Mouse (Mus musculus): ENCODE measurements around the gene Tnfrsf9. TPM values are rescaled to one million over a fixed set of nuclear protein-coding genes. Genes with fewer than 3 reads are reported as not detected.

Tnfrsf9 gene
- polyA plus RNA-seq, 1 experiment from 2014 or later = 0.37 TPM

DNA sequence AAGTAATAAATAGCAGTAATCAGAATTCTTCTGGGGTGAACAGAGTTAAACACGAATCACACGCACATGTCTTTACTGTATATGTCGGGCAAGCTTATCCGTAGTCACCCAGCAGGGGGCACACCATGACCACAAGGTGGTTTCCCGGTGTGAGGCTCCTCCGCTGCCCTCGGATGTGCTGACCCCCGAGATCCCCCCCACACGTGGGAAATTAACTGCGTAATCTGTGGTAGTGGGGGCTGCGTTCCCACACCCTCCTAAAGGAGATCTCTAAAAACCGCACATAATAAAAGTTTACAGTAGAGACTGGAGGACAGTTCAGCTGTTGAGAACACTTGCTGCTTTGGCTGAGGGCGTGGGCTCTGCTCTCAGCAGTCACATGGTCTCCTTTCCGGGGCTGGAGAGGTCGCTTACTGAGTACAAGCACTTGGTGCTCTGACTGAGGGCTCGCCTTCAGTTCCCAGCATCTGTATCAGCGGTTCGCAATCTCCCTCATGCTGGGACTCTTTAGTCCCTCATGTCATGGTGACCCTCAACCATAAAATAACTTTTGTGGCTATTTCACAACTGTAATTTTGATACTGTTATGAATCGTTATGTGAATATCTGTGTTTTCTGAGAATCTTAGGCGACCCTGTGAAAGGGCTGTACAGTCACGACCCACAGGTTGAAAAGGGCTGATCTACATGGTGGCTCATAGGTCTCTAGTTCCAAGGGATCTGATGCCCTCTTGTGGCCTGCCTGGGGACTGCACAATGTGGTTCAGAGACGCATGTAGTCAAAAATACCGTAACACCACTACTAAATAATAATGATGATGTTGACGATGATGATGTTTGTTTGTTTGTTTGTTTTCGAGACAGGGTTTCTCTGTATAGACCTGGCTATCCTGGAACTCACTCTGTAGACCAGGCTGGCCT, 50.5 kb downstream of the Tnfrsf9 start:
- no peaks in the 10 kb centered on the region for H3K4me1 ChIP-seq (replicated peaks)
- ATAC-seq (ENCODE audit: insufficient number of reproducible peaks, low FRiP score) = peak; percentile 51
- 10% methylated on average over 25 of the region's 25 CpGs for WGBS
- H3K4me2 ChIP-seq = peak overlapping the region; percentile 61
- no peak overlapping the region for H3K9ac ChIP-seq
- H3K4me3 ChIP-seq = peak overlapping the region; percentile 34
- H3K27me3 ChIP-seq (replicated peaks) = no peaks in the 10 kb centered on the region
- H3K27ac ChIP-seq (ENCODE audit: poor library complexity, severe bottlenecking) = no peak overlapping the region
- H3K36me3 ChIP-seq = no peaks in the 10 kb centered on the region
- no peaks in the 10 kb centered on the region for H3K9me3 ChIP-seq (replicated peaks)

- 60% methylated on average over 11 of the region's 11 CpGs for WGBS
- H3K9me3 ChIP-seq (replicated peaks) = no peaks in the 10 kb centered on the region
- H3K4me2 ChIP-seq = no peak overlapping the region
- H3K36me3 ChIP-seq = no peaks in the 10 kb centered on the region
- H3K27ac ChIP-seq (ENCODE audit: poor library complexity, severe bottlenecking) = no peak overlapping the region
- no peak overlapping the region for H3K4me3 ChIP-seq
- no peak for ATAC-seq (ENCODE audit: insufficient number of reproducible peaks, low FRiP score)
- no peak overlapping the region for H3K9ac ChIP-seq
- no peaks in the 10 kb centered on the region for H3K27me3 ChIP-seq (replicated peaks)
- H3K4me1 ChIP-seq (replicated peaks) = no peaks in the 10 kb centered on the region
Measured at GRCm38 (mm10) chr4:150965555-150965951, 51.2 kb downstream of the Tnfrsf9 start.

- H3K9me3 ChIP-seq (replicated peaks) = no peaks in the 10 kb centered on the region
- H3K4me2 ChIP-seq = no peak overlapping the region
- H3K36me3 ChIP-seq = no peaks in the 10 kb centered on the region
- no peak overlapping the region for H3K27ac ChIP-seq (ENCODE audit: poor library complexity, severe bottlenecking)
- no peak overlapping the region for H3K9ac ChIP-seq
- no peaks in the 10 kb centered on the region for H3K4me1 ChIP-seq (replicated peaks)
- H3K4me3 ChIP-seq = no peak overlapping the region
- WGBS = 15% methylated on average over 7 of the region's 7 CpGs
- H3K27me3 ChIP-seq (replicated peaks) = no peaks in the 10 kb centered on the region
- no peak for ATAC-seq (ENCODE audit: insufficient number of reproducible peaks, low FRiP score)
Measured at GRCm38 (mm10) chr4:150966556-150966955, 52.2 kb downstream of the Tnfrsf9 start.

GRCm38 (mm10) chr4:150968956-150969355, 54.6 kb downstream of the Tnfrsf9 start:
- Histone ChIP-seq H3K27me3 (replicated peaks) (no peaks in the 10 kb centered on the region), H3K9ac (no peak overlapping the region), H3K27ac (ENCODE audit: poor library complexity, severe bottlenecking) (no peak overlapping the region), H3K4me2 (no peak overlapping the region), H3K4me1 (replicated peaks) (no peaks in the 10 kb centered on the region), H3K9me3 (replicated peaks) (no peaks in the 10 kb centered on the region), H3K36me3 (no peaks in the 10 kb centered on the region), H3K4me3 (no peak overlapping the region)
- WGBS = 79% methylated on average over 8 of the region's 8 CpGs
- no peak for ATAC-seq (ENCODE audit: insufficient number of reproducible peaks, low FRiP score)

DNA sequence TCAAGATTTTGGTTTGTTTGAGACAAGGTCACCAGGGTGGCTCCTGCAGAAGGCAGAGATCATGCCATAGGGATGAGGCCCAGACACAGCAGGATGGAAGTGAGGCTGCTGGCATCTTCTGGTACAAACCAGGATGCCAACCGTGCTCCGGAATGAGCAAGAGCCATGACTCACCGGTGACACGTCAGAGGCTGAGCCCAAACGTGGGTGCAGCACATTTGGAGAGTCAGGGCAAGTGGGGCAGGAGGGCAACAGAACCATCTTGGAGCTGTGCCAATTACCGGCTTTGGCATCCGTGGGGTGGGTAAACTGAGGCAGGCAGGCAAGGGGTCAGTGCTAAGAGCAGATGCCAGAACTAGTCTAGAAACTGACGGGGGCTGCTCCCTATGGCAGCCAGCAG, 58.9 kb downstream of the Tnfrsf9 start:
- Histone ChIP-seq H3K36me3 (no peaks in the 10 kb centered on the region), H3K27me3 (replicated peaks) (no peaks in the 10 kb centered on the region), H3K9ac (no peak overlapping the region), H3K4me3 (no peak overlapping the region), H3K27ac (ENCODE audit: poor library complexity, severe bottlenecking) (no peak overlapping the region), H3K9me3 (replicated peaks) (no peaks in the 10 kb centered on the region; the same call in 1 of the 2 replicates), H3K4me2 (no peak overlapping the region), H3K4me1 (replicated peaks) (no peaks in the 10 kb centered on the region)
- no peak for ATAC-seq (ENCODE audit: insufficient number of reproducible peaks, low FRiP score)
- 76% methylated on average over 8 of the region's 8 CpGs for WGBS

GRCm38 (mm10) chr4:150975145-150975544, 60.8 kb downstream of the Tnfrsf9 start:
- no peak overlapping the region for H3K4me3 ChIP-seq
- H3K4me1 ChIP-seq (replicated peaks) = no peaks in the 10 kb centered on the region
- H3K9ac ChIP-seq = no peak overlapping the region
- H3K27ac ChIP-seq (ENCODE audit: poor library complexity, severe bottlenecking) = no peak overlapping the region
- no peaks in the 10 kb centered on the region for H3K36me3 ChIP-seq
- no peak for ATAC-seq (ENCODE audit: insufficient number of reproducible peaks, low FRiP score)
- H3K9me3 ChIP-seq (replicated peaks) = no peaks in the 10 kb centered on the region; the same call in 1 of the 2 replicates
- H3K4me2 ChIP-seq = no peak overlapping the region
- H3K27me3 ChIP-seq (replicated peaks) = 0 out of 2 replicates have a peak, but pooled peaks cover 6% of the 10 kb centered on the region
- WGBS = 23% methylated on average over 1 of the region's 1 CpGs

- no peaks in the 10 kb centered on the region; the same call in 1 of the 2 replicates for H3K9me3 ChIP-seq (replicated peaks)
- H3K4me1 ChIP-seq (replicated peaks) = no peaks in the 10 kb centered on the region
- ATAC-seq (ENCODE audit: insufficient number of reproducible peaks, low FRiP score) = no peak
- 0 out of 2 replicates have a peak, but pooled peaks cover 6% of the 10 kb centered on the region for H3K27me3 ChIP-seq (replicated peaks)
- H3K36me3 ChIP-seq = no peaks in the 10 kb centered on the region
- H3K4me3 ChIP-seq = no peak overlapping the region
- no peak overlapping the region for H3K4me2 ChIP-seq
- no peak overlapping the region for H3K9ac ChIP-seq
- 84% methylated on average over 21 of the region's 21 CpGs for WGBS
- H3K27ac ChIP-seq (ENCODE audit: poor library complexity, severe bottlenecking) = no peak overlapping the region
Measured at GRCm38 (mm10) chr4:150978156-150978910, 64.0 kb downstream of the Tnfrsf9 start.

DNA sequence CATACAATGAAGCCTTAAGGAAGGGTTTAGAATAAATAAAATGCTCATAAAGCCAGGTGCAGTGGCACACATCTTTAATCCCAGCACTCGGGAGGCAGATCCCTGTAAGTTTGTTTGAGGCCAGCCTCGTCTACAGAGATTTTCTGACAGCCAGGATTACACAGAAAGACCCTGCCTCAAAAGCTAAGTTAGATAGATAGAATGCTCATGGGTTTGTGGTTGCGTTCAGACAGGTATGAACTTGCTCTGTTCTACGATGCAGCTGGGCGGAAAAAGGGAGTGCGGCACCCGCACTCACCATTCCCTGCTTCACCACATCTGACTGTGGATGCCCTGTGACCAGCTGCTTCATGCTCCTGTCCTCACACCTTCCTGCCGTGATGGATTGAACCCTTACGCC, 65.1 kb downstream of the Tnfrsf9 start:
- Histone ChIP-seq H3K4me3 (no peak overlapping the region), H3K9me3 (replicated peaks) (no peaks in the 10 kb centered on the region; the same call in 1 of the 2 replicates), H3K27me3 (replicated peaks) (0 out of 2 replicates have a peak, but pooled peaks cover 6% of the 10 kb centered on the region), H3K27ac (ENCODE audit: poor library complexity, severe bottlenecking) (no peak overlapping the region), H3K36me3 (no peaks in the 10 kb centered on the region), H3K4me2 (no peak overlapping the region), H3K4me1 (replicated peaks) (no peaks in the 10 kb centered on the region), H3K9ac (no peak overlapping the region)
- ATAC-seq (ENCODE audit: insufficient number of reproducible peaks, low FRiP score) = no peak
- 73% methylated on average over 9 of the region's 9 CpGs for WGBS

- 0 out of 2 replicates have a peak, but pooled peaks cover 6% of the 10 kb centered on the region for H3K27me3 ChIP-seq (replicated peaks)
- no peak for ATAC-seq (ENCODE audit: insufficient number of reproducible peaks, low FRiP score)
- no peak overlapping the region for H3K27ac ChIP-seq (ENCODE audit: poor library complexity, severe bottlenecking)
- H3K9ac ChIP-seq = no peak overlapping the region
- H3K4me3 ChIP-seq = no peak overlapping the region
- 79% methylated on average over 5 of the region's 5 CpGs for WGBS
- no peaks in the 10 kb centered on the region for H3K36me3 ChIP-seq
- H3K4me1 ChIP-seq (replicated peaks) = no peaks in the 10 kb centered on the region
- no peak overlapping the region for H3K4me2 ChIP-seq
- no peaks in the 10 kb centered on the region; the same call in 1 of the 2 replicates for H3K9me3 ChIP-seq (replicated peaks)
Measured at GRCm38 (mm10) chr4:150980153-150980552, 65.8 kb downstream of the Tnfrsf9 start.

DNA sequence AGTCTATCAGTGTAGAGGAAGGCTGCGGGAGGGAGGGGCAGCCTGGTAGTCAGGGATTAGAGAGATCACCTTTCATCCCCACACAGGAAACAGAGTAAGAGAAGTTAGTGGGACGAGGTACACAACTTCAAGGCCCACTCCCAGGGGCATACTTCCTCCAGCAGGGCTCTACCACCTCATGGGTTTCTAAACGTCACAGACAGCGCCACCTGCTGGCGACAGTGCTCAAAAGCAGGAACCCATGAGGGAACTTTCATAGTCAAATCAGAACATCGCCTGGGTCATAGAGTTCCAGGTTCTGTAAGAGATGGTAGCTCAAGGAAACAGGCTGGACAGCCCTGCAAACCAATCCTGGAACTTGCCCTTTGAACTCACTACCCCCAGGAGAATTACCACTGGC, 75.8 kb downstream of the Tnfrsf9 start:
- H3K27me3 ChIP-seq (replicated peaks) = no peaks in the 10 kb centered on the region
- no peak overlapping the region for H3K4me3 ChIP-seq
- H3K9me3 ChIP-seq (replicated peaks) = 0 out of 2 replicates have a peak, but pooled peaks cover 3% of the 10 kb centered on the region
- ATAC-seq (ENCODE audit: insufficient number of reproducible peaks, low FRiP score) = no peak
- H3K36me3 ChIP-seq = no peaks in the 10 kb centered on the region
- H3K4me2 ChIP-seq = no peak overlapping the region
- H3K9ac ChIP-seq = no peak overlapping the region
- 49% methylated on average over 6 of the region's 6 CpGs for WGBS
- no peak overlapping the region for H3K27ac ChIP-seq (ENCODE audit: poor library complexity, severe bottlenecking)
- no peaks in the 10 kb centered on the region for H3K4me1 ChIP-seq (replicated peaks)

All from heart, embryonic 12.5 days (tissue).